Mouse (Mus musculus): ENCODE measurements around the gene Ssbp4. TPM values are rescaled to one million over a fixed set of nuclear protein-coding genes. Genes with fewer than 3 reads are reported as not detected.
A peak's percentile ranks its signal among the peaks of the same experiment; 100 is the strongest.

Gene Ssbp4
- total RNA-seq, 1 experiment: 85.5 TPM

DNA sequence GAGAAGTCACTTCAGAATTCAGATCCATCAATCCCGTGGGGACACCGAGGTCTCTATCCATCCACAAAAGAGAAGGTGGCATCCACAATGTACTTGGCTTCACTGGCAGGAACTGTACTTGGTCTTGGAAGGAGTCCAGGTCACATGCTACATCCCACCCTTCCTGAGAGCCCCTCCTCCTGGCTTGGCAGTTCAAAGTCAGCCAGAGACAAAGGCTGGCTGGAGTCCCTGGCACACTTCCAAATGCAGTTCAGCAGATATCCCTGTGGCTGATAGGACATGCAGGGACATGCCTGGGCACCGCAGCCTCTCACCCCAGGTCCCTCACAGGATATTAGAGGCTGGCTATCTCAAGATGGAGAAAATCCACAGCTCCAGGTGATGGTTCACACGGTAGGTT lies 40.7 kb upstream of the Ssbp4 start:
- H3K27ac ChIP-seq (ENCODE audit: insufficient read depth, low read depth, low read length, poor library complexity, severe bottlenecking): peak overlapping the region; percentile 83
- peaks cover 14% of the 10 kb centered on the region; the same call in 1 of the 2 replicates for H3K36me3 ChIP-seq (ENCODE audit: control insufficient read depth, insufficient read depth, low read length, poor library complexity, severe bottlenecking)
- H3K4me1 ChIP-seq (ENCODE audit: control insufficient read depth in 2 of 2, insufficient read depth in 2 of 2, low read length in 2 of 2, poor library complexity in 1 of 2): peaks cover 19 to 52% of the 10 kb centered on the region in 2 experiments
- TF ChIP-seq CHD2 (IDR thresholded peaks at IDR 0.05; ENCODE audit: low read depth, low read length): no peak
- TF ChIP-seq HCFC1 (IDR thresholded peaks at IDR 0.05; ENCODE audit: borderline replicate concordance, insufficient read depth, low read length): no peak
- TF ChIP-seq ZC3H11A (IDR thresholded peaks at IDR 0.05; ENCODE audit: borderline replicate concordance, low read depth, low read length): no peak
- TF ChIP-seq MAFK (IDR thresholded peaks at IDR 0.05; ENCODE audit: insufficient read depth, low read depth, low read length): no peak
- TF ChIP-seq ZNF384 (IDR thresholded peaks at IDR 0.05; ENCODE audit: low read depth, low read length): no peak
- in situ Hi-C loops (cut with MboI; ENCODE audit: low sequenced_read_pairs in 2 of 2, unreplicated experiment in 2 of 2): no loop called here
- no peaks in the 10 kb centered on the region for H3K9me3 ChIP-seq (ENCODE audit: control insufficient read depth, insufficient read depth, low read depth, low read length)
- DNase-seq (ENCODE audit: low read depth, low spot score): peak; percentile 81
- H3K9ac ChIP-seq (ENCODE audit: insufficient read depth, low read depth, low read length, poor library complexity, severe bottlenecking): peak overlapping the region; percentile 74
- H3K4me3 ChIP-seq (ENCODE audit: insufficient read depth in 1 of 2, low read depth in 1 of 2, low read length in 2 of 2, poor library complexity in 1 of 2, severe bottlenecking in 1 of 2): peak overlapping the region; percentile 23 to 27; a peak in 3 of 4 replicates

DNA sequence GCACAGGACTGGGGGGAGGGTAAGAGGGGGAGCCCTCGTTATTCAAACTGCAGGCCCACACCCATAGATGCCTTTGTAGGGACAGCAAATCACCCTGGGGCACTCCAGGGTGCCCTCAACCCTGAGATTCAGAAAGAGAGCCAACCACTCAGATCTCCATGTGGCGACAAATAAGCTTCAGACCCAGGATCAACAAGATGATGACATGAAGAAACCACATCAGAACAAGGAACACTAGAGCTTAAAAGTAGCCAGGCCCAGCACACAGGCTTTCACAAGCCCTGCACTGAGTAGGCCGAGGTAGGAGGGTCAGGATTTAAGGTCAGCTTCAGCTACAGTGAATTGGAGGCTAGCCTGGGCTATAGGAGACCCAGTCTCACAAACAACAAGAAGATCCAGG lies 40.2 kb upstream of the Ssbp4 start:
- in situ Hi-C loops (cut with MboI; ENCODE audit: low sequenced_read_pairs in 2 of 2, unreplicated experiment in 2 of 2): no loop called here
- peaks cover 19 to 53% of the 10 kb centered on the region in 2 experiments for H3K4me1 ChIP-seq (ENCODE audit: control insufficient read depth in 2 of 2, insufficient read depth in 2 of 2, low read length in 2 of 2, poor library complexity in 1 of 2)

DNA sequence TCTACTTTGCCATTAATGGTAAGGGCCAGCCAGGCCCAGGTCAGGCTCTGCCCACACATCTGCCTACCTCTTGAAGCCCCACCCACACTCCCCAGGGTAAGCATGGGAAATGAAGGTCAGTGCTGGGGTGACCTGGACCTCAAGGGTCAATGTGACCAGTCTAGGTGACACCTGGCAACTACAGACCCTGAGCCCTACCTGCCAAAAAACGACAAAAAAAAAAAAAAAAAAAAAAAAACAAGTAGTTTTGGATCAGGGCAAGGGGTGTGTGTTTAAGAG lies 39.4 kb upstream of the Ssbp4 start:
- H3K9me3 ChIP-seq (ENCODE audit: control insufficient read depth, insufficient read depth, low read depth, low read length): no peaks in the 10 kb centered on the region
- no peak for DNase-seq (ENCODE audit: low read depth, low spot score)
- TF ChIP-seq ZNF384 (IDR thresholded peaks at IDR 0.05; ENCODE audit: low read depth, low read length): no peak
- TF ChIP-seq CHD2 (IDR thresholded peaks at IDR 0.05; ENCODE audit: low read depth, low read length): no peak
- no peak for TF ChIP-seq HCFC1 (IDR thresholded peaks at IDR 0.05; ENCODE audit: borderline replicate concordance, insufficient read depth, low read length)
- TF ChIP-seq MAFK (IDR thresholded peaks at IDR 0.05; ENCODE audit: insufficient read depth, low read depth, low read length): no peak
- peak overlapping the region; percentile 59; the same call in 1 of the 2 replicates for H3K9ac ChIP-seq (ENCODE audit: insufficient read depth, low read depth, low read length, poor library complexity, severe bottlenecking)
- H3K4me1 ChIP-seq (ENCODE audit: control insufficient read depth in 2 of 2, insufficient read depth in 2 of 2, low read length in 2 of 2, poor library complexity in 1 of 2): peaks cover 19 to 57% of the 10 kb centered on the region in 2 experiments
- no peak overlapping the region for H3K4me3 ChIP-seq (ENCODE audit: insufficient read depth in 1 of 2, low read depth in 1 of 2, low read length in 2 of 2, poor library complexity in 1 of 2, severe bottlenecking in 1 of 2)
- H3K27ac ChIP-seq (ENCODE audit: insufficient read depth, low read depth, low read length, poor library complexity, severe bottlenecking): peak overlapping the region; percentile 83
- in situ Hi-C loops (cut with MboI; ENCODE audit: low sequenced_read_pairs in 2 of 2, unreplicated experiment in 2 of 2): no loop called here
- peaks cover 14% of the 10 kb centered on the region; the same call in 1 of the 2 replicates for H3K36me3 ChIP-seq (ENCODE audit: control insufficient read depth, insufficient read depth, low read length, poor library complexity, severe bottlenecking)

More for the DNA sequence above, 40.2 kb upstream of the Ssbp4 start:
- Histone ChIP-seq H3K4me3 (ENCODE audit: insufficient read depth in 1 of 2, low read depth in 1 of 2, low read length in 2 of 2, poor library complexity in 1 of 2, severe bottlenecking in 1 of 2) (peak overlapping the region in 1 of 2 experiments; percentile 27; a peak in 1 of 4 replicates), H3K9me3 (ENCODE audit: control insufficient read depth, insufficient read depth, low read depth, low read length) (no peaks in the 10 kb centered on the region), H3K9ac (ENCODE audit: insufficient read depth, low read depth, low read length, poor library complexity, severe bottlenecking) (peak overlapping the region; percentile 63), H3K27ac (ENCODE audit: insufficient read depth, low read depth, low read length, poor library complexity, severe bottlenecking) (peak overlapping the region; percentile 83), H3K36me3 (ENCODE audit: control insufficient read depth, insufficient read depth, low read length, poor library complexity, severe bottlenecking) (peaks cover 14% of the 10 kb centered on the region; the same call in 1 of the 2 replicates)
- TF ChIP-seq ZNF384 (IDR thresholded peaks at IDR 0.05; ENCODE audit: low read depth, low read length): no peak
- no peak for TF ChIP-seq HCFC1 (IDR thresholded peaks at IDR 0.05; ENCODE audit: borderline replicate concordance, insufficient read depth, low read length)
- TF ChIP-seq MAFK (IDR thresholded peaks at IDR 0.05; ENCODE audit: insufficient read depth, low read depth, low read length): no peak
- TF ChIP-seq CHD2 (IDR thresholded peaks at IDR 0.05; ENCODE audit: low read depth, low read length): no peak
- no peak for TF ChIP-seq ZC3H11A (IDR thresholded peaks at IDR 0.05; ENCODE audit: borderline replicate concordance, low read depth, low read length)
- DNase-seq (ENCODE audit: low read depth, low spot score): no peak

DNA sequence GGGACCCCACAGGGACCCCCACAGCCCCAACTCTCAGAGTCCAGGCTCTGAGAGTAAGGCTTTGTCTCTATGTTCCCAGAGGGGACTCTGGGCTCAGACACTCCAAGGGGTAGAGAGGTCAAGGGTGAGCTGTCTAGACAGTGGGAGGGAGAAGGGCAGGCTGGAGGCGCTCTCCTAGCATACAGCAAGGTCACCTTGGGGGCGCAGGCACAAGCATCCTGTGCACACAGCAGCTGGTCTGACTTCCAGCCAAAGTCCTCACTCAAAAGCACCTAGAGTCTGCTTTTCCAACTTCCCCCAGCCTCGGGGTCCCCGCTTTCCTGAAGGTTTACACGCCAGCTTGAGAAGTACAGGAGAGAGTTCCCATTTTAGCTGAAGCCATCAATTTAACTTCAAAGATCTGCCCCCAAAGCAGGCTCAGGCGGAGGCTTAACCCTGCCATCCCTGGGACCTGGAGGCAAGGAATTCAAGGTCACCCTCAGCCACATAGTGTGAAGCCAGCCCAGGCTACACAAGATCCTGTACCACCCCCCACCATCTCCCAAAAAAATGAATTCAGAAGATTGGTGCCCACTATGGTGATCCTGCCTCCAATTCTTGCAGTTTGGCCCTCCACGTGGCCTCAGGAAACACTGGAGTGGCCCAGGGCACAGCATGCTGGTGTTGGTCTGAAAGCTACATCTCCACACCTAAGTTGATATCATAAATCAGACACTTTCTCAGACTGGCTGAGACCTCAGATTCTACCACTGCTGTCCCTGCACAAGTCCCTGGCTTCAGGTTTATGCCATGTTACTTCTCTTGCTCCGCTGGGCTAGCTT lies 38.9 kb upstream of the Ssbp4 start:
- no peak for TF ChIP-seq ZNF384 (IDR thresholded peaks at IDR 0.05; ENCODE audit: low read depth, low read length)
- TF ChIP-seq MAFK (IDR thresholded peaks at IDR 0.05; ENCODE audit: insufficient read depth, low read depth, low read length): no peak
- TF ChIP-seq CHD2 (IDR thresholded peaks at IDR 0.05; ENCODE audit: low read depth, low read length): no peak
- no peak for TF ChIP-seq HCFC1 (IDR thresholded peaks at IDR 0.05; ENCODE audit: borderline replicate concordance, insufficient read depth, low read length)
- no peak for TF ChIP-seq ZC3H11A (IDR thresholded peaks at IDR 0.05; ENCODE audit: borderline replicate concordance, low read depth, low read length)
- Histone ChIP-seq H3K9ac (ENCODE audit: insufficient read depth, low read depth, low read length, poor library complexity, severe bottlenecking) (peak overlapping the region; percentile 59), H3K9me3 (ENCODE audit: control insufficient read depth, insufficient read depth, low read depth, low read length) (no peaks in the 10 kb centered on the region), H3K4me3 (ENCODE audit: insufficient read depth in 1 of 2, low read depth in 1 of 2, low read length in 2 of 2, poor library complexity in 1 of 2, severe bottlenecking in 1 of 2) (0 out of 4 replicates have a peak overlapping the region, but pooled peaks of 1 of the 2 experiments have one; percentile 3), H3K4me1 (ENCODE audit: control insufficient read depth in 2 of 2, insufficient read depth in 2 of 2, low read length in 2 of 2, poor library complexity in 1 of 2) (peaks cover 19 to 54% of the 10 kb centered on the region in 2 experiments), H3K36me3 (ENCODE audit: control insufficient read depth, insufficient read depth, low read length, poor library complexity, severe bottlenecking) (peaks cover 14% of the 10 kb centered on the region; the same call in 1 of the 2 replicates), H3K27ac (ENCODE audit: insufficient read depth, low read depth, low read length, poor library complexity, severe bottlenecking) (peak overlapping the region; percentile 83)
- peak; percentile 76 for DNase-seq (ENCODE audit: low read depth, low spot score)
- in situ Hi-C loops (cut with MboI; ENCODE audit: low sequenced_read_pairs in 2 of 2, unreplicated experiment in 2 of 2): no loop called here

All from ES-E14 (cell line).